Mouse (Mus musculus) ZHBTc4 (cell line): ENCODE measurements at regions not wholly inside any gene's neighbourhood (a gene's known extent, or its start where the extent isn't known, plus 50 kb on each side); places are given as distances from the start of the nearest gene placed in this dataset.
A peak's percentile ranks its signal among the peaks of the same experiment; 100 is the strongest.

Source experiments
- DNase-seq: peaks from one replicate; pipeline ENCODE4 v3.0.0-alpha.2; 2011; ENCODE audit warnings: low read depth, low spot score

DNA sequence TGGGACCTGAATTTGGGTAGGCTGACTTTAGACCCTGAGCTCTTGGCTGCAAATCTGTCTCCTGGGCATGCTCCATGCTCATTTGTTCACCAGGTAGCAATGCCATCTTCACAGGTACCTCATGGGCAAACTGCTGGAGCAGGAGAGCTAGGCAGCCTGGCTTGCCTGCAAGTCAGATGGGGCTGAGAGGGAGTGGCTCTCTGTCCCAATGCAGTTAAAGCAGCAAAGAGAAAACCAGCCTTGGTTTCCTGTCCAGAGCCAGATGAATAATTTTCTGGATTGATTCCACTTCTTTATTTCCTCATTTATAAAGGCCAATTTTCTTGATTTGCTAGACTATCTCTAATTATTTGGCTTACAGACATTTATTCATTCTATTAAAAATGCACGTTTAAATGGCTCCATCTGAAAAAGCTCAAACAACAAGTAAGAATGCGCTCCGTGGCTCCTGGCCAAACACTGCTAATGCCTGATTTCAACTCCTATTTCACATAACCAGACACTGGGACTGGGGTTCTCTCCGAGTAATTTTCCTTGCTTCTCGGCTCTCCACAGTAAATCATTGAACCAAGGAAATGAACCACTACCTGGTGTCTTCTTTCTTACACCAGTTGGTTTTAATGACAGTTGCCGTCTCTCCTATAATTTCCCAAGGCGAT is 60.5 kb downstream of the Rsl24d1 start:
- DNase-seq, result no peak

DNA sequence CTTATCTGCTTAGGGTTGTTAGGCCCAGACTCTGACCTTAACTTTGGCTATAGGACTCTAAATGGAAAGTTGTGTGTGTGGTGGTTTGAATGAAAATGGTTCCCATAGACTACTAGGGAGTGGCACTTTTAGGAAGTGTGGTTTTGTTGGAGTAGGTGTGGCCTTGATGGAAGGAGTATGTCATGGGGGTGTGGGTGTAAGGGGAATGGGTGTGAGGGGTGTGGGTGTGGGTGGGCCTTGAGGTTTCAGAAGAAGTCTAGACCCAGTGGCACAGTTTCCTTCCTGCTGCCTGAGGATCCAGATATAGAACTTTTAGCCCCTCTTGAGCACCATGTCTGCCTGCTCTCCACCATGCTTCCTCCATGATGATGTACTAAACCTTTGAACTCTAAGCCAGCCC is 63.4 kb downstream of the Rsl24d1 start:
- peak; percentile 45 for DNase-seq

DNA sequence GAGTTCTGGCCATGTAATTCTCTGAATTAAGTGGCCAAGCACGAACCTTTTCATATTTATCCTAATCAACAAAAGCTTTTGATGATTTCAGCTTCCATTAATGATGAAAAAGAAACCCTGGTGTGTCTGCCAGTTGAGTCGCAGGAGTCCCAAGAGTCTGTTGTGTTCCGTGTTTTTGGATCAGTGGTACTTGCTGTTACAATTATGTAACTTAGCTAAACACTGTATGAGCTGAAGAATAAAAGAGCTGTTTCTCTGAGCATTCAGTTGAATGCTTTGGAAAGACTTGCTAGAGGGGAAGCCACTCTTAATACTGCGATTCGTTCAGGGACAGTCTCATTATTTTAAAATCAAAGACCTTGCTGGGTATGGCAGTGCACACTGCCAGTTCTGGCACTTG is 70.1 kb downstream of the Rsl24d1 start:
- DNase-seq, result no peak

DNA sequence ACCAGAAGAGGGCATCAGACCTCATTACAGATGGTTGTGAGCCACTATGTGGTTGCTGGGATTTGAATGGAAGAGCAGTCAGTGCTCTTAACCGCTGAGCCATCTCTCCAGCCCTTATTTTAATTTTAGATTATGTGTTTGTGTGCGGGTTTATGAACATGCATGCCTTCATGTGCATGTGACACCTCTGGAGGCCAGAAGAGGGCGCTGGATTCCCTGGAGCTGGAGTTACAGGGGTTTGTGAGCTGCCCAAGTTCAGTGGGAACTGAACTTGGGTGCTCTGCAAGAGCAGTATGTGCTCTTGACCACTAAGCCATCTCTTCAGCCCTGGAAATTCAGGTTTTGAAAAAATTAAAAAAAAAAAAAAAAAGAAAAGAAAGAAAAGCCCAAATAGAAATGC is 71.7 kb downstream of the Rsl24d1 start:
- peak; percentile 56 for DNase-seq

DNA sequence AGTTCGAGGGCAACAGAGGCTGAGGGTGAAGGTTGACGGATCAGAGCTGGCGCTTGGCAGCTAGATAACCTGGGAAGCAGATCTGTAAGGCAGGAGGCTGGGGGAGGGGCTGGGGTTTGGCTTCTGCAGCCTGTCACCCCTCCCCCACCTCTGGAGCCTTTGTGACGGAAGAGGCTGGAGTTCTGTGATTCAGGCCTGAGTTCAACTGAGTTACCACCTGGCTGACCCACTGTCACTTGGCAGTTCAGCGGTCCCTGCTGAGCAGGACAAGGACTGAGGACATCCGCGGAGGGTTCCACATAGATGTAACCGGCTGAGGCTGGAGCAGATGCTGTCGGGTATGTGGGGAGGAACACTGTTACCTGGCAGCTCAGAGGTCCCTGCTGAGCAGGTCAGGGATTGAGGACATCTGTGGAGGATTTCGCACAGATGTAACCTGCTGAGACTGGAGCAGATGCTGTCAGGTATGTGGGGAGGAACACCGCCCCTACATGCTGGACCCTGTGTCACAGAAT is 79.1 kb downstream of the Rsl24d1 start:
- DNase-seq, result peak; percentile 80

DNA sequence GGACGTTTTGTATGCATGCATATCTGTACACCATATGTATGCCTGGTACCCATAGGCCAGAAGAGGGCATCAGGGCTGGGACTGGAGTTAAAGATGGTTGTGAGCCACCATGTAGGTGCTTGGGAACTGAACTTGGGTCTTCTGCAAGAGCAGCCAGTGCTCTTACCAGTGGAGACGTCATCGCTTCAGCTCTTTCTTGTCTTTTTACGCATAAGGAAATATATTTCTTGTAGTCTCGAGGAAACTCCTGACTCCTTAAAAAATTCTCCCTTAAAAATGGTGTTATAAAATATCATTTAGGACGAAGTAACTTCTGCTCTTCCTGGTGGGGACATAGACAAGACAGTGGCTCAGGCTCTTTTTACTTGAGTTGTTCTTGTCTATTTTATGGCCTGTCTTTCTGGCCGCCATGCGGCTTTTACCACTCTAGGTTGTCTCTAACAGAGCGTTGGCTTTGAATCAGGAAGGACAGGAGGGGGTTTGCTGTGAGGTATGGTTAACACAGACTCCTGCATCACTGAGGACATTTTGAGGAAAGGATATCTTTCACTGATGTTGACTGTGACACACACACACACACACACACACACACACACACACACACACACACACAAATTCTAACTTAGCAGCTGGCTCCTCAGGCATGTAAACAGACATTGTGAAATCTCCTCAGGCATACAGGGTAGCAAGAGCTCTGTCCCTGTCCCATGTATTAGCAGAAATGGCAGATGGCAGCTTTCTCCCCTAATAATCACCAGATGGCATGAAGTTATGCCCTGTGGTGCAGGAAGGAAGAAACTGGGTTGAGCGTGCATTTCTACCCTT is 85.2 kb downstream of the Rsl24d1 start:
- DNase-seq, result no peak

DNA sequence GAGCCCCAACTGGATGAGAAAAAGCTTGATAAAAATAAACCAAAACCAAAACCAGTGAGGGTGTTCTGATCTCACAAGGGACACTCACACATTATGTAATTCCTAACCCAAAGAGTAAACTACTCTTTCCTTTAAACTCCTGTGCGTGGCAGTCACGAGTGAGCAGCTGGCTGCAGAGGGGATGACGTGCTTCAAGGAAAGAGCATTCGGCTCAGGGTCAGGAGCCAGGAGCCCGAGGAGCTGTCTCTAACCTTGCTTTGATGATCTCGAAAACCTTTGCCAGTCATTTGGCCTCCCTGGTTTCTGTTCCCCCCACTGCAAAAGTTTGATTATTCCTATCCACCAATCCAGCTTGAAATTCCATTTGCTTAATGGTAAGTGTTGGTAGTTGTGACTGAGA is 109.9 kb downstream of the Rsl24d1 start:
- DNase-seq, result no peak

DNA sequence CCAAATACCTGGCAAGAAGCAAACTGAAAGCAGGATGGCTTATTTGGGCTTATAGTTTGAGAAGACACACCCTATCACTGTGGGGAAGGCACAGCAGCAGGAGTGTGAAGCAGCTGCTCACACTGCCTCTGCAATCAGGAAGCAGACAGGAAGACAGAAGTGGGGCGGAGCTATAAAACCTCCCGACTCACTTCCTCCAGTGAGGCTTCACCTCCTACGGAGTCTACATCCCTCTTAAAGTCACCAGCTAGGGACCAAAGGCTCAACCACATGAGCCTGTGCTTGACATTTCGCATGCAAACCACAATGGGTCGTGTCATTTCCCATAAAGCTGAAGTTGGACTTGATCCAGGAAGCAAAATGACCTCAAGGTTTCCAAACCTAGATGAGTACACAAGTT is 127.0 kb downstream of the Rsl24d1 start:
- DNase-seq, result peak; percentile 8

DNA sequence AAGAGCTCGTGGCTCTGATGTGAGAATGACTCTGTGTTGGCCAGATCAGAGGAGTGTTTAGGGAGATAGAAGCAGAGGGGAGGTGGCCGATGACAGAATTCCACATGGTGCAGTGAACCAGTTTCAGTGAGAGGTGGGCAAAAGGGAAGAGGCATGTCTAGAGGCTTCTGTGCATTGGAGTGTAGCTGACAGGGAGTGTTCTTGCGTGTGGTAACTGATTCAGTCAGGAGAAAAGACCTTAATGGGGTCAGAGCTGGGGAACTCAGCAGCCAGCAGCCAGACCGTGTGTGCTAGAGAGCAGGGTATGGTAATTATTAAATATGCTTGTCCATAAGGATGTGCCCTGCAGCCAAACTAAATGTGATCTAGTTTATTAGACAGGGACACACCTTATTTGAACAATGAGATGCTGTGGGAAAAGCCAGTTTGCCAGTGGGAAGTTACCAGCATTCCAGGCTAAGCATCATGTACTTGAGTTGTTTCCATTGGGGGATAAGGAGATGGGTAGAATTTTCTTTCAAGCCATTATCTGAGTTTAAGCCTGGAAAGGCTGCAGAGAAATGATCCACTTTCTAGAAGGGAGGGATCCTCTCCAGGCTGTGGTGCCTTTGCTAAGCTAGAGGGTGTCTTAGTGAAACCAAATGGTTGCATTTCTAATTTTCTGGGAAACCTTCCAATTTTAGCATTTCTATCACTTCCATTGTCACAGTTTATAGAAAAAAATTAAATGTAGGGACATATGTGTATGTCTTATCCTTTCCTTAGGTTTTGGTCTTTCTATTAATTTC is 129.5 kb downstream of the Rsl24d1 start:
- DNase-seq, result no peak

DNA sequence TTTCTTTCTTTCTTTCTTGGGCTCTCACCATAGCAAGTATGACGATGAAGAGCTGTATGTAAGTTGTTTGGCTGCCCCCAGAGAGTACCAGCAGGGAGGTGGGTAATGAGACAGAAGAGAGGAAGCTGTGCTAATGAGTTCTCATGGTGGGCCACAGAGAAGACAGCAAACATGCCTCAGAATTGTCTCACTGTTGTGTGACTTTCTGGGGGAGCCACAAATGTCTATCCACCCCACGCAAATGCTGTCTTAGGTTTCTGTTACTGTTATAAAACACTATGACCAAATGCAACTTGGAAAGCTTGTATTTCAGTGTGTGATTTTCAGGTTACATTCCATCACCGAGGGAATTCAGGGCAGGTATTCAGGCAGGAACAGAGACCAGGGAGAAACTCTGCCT is 131.0 kb downstream of the Rsl24d1 start:
- no peak for DNase-seq

DNA sequence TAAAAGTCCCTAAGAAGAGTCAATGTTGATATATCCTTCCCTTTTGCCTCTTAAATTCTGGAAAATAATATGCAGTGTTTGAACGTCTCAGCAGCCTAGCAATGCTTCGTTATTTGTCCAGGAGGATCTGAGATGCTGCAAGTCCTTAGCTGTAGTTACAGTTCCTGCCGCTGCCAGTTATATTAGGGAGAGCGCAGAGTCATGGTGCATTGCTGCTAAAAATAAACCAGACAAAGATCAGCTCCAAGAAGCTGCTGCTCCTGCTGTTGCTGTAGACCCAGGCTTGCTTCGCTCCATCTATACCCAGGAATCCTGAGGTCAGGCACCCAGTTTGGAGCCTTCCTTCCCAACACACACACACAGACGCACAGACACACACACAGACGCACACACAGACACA is 132.3 kb downstream of the Rsl24d1 start:
- DNase-seq, result no peak

DNA sequence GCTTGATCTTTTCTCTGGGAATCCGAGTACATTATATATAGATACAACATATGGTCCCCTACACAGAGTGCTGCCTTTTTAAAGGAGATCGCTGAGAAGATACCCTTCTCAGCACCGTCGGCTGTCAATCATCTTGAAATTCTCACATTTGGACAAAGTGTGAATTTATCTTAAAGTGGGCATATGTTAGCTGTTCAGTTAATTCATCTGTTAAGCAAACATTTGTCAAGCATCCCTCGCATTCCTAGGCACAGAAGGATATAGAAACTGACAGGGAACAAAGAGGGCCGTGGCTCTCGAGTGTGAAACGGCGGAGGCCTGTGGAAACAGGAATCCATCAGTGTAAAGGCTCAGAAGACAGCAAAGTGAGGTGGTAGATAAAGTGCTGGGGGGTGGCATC is 144.9 kb downstream of the Rsl24d1 start:
- DNase-seq, result no peak

DNA sequence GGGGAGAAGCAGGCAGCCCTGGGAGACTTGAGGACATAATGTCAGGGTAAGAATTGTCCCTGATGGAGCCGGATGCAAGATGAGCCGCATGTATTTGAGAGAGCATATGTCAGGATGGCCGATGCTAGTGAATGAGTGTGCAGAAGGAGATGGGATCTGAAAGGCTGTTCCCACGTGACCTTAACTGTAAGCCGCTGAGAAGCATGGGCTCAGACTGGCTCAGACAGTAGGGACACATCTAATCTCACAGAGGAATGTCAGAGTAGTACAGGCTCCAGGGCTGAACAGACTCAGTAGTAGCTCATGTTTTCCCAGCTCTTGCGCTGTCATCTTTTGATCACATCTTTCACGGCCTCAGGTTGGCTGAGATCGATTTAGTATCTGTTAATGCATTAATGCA is 145.4 kb downstream of the Rsl24d1 start:
- no peak for DNase-seq

DNA sequence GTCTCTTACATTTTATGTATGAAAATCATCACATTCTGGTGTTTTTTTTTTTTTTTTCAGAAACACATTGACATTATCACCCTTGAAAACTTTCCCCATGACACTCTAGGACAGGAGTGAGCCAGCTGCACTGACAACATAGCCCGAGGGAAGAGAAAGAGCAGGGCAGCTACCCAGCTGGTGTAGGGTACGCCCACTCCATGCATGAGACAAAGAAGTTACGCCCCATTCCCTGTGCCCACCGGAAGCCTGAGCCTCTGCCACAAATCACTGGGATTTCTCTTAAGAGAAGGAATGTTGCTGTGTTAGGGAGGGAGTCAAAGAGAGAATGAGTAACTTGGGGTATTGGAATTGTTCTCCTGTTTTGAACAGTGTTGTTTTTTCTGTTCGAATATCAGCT is 149.5 kb downstream of the Rsl24d1 start:
- no peak for DNase-seq

DNA sequence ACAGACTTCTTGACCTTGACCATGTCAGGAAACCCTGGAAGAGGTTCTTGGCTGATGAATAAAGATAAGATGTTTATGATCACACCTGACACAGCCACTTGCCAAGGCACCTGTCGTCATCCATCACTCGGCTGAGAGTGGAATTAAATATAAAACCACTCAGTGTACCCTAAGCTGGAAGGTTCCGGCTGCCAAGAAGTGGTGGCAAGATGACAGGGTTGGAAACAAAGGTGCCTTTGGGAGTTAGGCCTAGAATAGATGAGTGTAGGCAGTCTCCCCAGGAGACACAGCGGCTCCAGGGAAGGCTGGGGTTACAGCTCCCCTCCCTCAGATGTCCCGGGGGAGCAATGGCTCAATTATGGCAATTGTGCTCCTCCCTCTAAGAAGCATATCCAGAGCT is 157.0 kb downstream of the Rsl24d1 start:
- DNase-seq, result no peak

DNA sequence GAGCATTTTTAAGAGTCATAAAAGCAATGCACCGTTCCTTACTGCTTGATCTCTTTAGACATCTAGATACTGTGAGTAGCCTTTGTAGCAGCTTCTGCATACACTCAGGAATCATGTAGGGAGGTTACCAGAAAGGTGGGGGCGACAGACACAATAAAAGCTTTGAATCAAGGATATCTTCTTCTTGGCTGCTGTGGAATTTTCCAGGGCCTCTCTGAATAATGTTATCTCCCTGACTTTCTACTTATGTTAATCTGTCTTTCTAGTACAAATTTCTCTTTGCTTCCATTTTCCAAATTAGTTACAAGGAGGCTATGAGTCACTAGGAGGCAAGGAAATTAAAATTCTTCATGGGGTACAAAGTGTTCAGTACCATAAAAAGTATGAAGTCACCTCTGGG is 159.4 kb downstream of the Rsl24d1 start:
- DNase-seq, result no peak

DNA sequence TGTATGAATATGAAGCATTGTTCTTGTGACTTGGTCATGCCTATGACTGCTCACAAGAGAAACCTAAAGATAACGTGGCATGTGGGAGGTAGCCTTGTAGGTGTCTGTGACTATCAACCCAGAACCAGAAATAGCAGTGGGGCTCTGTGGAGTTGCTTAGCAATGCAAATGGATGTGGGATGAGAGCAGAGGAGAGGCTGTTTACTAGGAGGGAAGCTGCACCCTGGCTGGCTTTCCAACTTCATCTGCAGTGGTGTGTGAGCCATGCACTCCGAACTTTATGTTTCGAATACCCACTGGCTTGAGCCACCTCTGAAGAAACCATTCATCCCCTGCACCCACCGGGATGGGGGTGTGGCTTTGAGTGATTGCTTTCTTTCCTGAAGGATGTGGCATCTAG is 160.5 kb downstream of the Rsl24d1 start:
- DNase-seq, result no peak

DNA sequence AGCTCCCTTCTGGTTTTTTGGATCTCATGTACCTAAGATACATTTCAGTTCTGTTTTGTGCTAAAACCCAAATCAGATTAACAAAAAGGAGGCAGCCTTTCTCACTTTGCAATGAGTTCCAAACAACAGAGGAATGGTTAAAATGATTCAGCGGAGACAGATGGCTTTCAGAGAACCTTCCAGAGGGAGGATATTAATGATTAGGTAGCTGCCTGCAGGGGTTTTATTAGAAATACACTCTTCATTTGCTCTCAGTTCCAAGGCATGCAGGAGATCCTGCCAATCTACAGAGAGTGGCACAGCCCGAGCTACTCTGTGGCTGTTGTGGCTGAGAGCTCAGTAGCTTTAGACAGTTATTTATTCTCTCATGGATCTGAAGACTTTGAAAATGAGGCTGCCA is 162.4 kb downstream of the Rsl24d1 start:
- no peak for DNase-seq

DNA sequence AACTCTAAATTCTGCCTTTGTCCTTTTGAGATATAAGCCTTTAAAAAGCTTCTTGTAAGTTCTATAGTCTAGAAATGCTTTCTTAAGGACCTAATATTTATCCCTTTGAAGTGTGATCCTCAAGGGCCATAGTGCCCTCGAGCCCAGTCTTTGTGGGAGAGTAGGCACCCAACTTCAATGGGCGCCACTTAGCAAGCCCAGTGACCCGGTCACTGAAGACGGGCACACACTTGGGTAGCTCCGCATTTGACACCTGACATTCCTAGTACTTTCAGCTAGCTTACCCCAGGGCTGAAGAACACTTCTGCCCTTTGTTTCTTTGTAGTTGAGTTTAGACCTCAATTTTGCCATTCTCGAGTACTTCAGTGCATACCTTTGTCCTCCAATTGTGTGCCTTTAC is 182.1 kb downstream of the Rsl24d1 start:
- DNase-seq, result no peak

DNA sequence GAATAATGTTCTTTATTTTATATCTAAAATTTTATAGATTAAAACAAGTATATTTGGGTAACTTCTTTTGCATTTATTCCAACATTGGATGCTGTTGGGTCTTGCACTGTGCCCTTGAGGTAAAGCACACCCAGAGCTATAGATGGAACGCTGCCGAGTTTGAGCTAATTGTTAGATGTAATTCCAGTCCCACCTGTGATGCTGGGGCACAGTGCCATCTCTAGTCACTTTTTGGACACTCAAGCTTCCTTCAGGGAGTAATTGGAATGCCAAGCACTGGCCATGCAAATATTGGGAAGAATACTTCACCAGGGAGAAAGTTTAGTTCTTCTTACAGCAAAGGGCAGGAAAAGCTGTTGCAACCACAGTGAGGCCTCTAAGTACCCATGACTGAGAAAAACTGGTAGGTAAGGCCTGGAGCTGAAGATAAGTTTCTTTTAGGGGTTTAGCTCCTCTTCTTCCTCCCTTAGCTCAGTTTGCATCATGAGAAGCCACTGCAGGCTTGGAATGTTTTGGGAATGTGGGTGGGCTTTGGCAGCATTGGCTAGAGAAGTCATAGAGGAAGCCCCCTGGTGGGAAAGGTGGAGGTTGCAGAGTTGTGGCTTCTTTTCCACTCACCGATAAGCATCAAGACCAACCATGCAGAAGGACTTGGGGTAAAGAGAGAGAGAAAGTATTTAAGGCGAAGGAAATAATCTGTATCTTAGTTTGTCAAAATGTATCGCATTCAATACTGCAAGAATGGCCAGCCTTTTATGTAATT is 189.1 kb downstream of the Rsl24d1 start:
- peak; percentile 59 for DNase-seq

DNA sequence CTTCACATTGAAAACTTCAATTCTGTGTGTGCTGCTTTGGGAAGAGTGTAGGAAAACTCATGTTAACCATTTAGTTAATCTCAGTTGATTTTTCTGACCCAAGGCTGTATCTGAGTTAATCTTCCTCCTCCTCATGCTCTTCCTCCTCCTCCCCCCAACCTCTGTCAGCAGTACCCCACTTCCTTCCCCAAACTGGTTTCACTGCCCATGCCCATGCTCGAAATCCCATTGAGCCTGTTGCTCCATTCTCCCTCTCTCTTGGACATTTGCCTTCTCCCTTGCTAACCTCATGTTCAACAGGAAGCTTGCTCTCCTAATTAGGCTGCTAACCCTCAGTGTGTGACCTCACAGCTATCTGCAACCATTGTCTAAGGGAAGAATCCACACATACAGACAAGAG is 203.8 kb downstream of the Rsl24d1 start:
- no peak for DNase-seq
